Mouse (Mus musculus): ENCODE results near the gene Grin2b.

The Grin2b gene

DNA sequence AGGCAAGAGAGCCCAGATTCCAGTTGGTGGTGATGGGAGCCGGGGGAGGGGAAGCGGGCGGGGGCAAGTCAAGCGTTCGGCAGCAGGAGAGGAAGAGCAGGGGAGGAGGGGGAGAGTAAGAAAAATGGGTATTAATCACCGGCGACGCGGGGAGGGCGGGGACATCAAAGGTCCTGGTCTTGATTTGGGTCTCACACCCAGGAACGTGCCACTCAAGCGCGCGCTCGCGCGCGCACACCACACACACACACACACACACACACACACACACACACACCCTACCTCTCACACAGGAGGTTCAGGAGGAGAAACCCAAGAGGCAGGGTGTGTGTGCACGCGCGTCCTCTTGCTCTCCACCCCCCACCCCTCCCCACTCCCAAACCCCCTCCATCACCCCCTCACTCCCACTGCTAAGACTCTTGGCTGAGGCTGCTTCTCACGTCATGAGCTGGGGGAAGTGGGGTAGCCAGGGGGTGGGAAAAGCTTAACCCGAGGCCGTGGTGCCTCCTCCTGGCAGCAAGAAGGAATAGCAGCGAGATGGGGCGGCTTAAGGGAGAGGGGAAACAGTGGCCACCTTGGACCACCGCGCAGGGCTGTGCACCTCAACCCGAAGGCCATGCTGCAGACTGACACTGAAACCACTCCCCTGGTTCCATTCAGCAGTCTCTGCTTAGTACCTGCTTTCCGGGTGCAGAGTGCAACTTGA lies at the start of gene Grin2b:
Gene Grin2b, minus strand, starts transcription at position 321 of the 706 bp plus-strand sequence.
- in situ Hi-C loops (cut with MboI, MseI) = no loop called here

DNA sequence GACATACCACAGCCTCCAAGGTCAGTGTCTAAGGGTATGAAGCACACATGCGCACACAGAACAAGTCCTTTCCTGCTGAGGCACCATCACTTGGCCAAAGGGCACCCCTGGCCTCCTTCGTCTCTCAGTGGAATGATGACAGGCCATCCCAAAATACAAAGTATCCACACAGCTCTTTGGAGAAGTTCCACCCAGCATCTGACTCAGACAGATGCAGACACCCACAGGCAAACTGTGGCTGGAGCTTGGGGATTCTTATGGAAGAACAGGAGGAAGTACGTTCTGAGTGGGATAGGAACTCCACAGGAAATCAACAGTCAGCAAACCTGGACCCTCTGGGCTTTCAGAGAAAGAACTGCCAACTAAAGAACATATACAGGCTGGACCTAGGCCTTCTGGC lies 48.6 kb upstream of the Grin2b start:
- in situ Hi-C loops (cut with MboI, MseI) = no loop called here

DNA sequence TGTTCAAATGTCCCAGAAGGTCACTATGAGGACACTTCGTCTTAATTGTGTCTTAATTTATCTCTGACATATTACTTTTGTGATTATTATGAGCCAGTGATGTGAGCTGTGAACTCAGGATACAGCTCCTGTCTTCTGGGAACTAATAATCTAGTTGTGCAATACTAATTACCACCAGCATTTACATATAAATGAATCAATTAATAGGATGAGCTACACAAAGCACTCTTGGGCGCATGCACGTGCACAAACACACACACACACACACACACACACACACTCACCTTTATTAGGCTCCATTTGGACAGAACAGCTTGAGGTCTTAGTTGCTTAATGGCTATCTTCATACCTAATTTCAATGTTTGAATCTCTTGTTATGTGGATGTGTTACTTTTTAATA lies 37.1 kb upstream of the Grin2b start:
- in situ Hi-C loops (cut with MboI, MseI) = no loop called here

DNA sequence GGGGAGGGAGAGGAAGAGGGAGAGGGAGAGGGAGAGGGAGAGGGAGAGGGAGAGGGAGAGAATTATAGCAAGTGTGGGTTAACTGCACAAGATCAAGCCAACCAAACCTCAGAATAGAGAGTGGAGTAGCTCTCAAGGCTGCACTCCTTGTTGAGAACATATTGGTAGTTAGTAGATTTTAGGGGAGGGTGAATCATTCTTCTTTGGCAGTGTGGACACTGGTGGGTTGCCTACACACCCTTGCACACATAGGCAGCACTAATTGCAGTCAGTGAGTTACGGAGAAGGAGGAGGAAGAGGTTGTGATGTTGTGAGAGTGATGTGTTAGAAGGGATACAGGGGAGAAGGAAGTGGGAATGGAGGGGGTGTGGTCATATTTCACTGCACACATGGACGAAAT lies 26.5 kb upstream of the Grin2b start:
- in situ Hi-C loops (cut with MboI, MseI) = loop anchor here (10.0 kb wide), 1 partner anchor 685 kb away; no protein-coding TSS in a partner anchor

DNA sequence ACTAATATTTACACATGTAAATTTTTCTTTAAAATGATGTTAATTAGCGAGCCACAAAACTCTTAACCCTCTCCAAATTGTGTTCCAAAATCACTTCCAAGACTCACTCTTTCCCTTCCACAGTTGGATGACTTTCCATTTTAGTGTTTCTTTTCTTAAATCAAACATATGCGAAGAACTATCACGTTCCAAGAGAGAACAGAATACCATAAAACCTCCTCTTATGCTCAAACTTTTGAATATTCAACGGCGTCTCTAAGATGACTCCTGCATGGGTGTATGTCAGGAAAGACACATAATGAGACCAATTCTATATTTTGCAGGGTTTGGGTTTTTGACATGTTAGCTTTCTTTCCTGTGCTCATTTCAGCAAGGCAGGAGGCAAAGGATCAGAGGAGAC lies 21.3 kb upstream of the Grin2b start:
- in situ Hi-C loops (cut with MboI, MseI) = loop anchor here (10.0 kb wide), 1 partner anchor 690 kb away; no protein-coding TSS in a partner anchor

DNA sequence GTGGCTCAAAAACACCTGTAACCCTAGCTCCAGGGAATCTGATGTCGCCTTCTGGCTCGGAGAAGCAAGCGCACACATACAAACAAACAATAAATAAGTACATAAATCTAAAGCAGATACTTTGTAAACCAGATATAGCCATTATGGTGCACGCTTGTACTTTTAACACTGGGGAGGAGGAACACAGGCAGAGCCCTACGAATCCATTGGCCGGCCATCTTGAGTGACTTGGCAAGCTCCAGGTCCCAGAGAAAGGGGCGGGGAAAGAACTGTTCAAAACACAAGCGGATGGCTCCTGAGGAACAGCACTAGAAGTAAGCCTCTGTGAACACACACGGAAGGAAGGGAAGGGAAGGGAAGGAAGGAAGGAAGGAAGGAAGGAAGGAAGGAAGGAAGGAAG lies 4.8 kb upstream of the Grin2b start:
- in situ Hi-C loops (cut with MboI, MseI) = no loop called here

DNA sequence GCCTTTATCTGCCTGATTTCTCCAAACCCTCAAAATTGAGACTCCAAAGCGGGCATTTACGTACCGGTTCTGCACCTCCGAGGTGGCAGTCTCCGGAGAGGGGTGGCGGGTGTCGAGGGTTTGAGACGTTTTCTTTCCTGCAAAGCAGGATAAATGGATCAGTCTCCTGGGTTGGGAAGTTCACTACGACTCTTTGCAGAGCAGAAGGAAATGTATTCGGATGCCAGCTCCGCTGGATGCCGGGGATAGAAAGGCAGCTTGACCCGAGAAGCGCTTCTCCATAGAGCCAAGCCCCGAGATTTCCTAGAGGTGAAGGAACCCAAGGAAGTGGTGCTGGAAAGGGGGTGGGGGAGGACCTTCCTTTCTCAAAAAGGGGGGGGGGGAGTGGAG lies 515 bp downstream of the Grin2b start:
- in situ Hi-C loops (cut with MboI, MseI) = no loop called here

DNA sequence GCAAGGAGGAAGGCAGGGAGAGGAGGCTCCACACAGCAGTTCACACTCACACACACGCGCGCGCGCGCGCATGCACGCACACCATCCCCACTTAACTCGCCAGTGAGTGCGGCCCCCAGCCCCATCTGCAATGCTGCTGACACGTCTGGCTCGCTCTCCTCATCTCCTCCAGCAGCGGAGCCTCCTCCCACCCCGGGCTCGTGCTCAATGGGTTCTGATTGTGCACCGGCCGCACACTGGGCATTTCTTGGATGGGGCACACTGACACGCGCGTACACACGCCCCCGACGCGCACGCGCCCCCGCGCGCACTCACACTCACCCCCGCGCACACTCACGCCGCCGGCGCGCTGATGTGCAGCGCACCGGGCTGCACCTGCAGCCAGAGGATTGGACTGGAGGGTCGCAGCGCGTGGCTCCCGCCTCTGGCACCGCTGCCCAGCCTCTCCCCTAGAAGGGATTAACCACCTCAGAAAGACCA lies 1.1 kb downstream of the Grin2b start:
- in situ Hi-C loops (cut with MboI, MseI) = no loop called here

DNA sequence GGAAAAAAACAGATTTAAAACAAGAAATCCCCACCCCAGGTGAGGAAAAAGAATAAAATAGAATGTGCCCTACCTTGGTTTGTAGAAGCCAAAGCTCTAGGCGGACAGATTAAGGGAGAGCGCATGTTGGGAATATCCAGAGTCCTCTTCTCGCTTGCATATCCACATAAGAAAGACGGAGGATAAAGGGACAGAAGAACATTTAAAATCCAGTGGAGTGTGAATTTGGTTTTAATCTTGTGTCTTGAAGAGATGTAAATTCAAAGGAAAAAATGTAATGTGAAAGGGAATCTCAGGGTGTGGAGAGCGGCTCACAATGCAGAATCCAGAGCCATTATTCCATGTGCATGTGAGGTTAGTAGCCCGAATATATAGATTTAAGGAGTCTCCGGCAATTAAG lies 2.0 kb downstream of the Grin2b start:
- in situ Hi-C loops (cut with MboI, MseI) = no loop called here

DNA sequence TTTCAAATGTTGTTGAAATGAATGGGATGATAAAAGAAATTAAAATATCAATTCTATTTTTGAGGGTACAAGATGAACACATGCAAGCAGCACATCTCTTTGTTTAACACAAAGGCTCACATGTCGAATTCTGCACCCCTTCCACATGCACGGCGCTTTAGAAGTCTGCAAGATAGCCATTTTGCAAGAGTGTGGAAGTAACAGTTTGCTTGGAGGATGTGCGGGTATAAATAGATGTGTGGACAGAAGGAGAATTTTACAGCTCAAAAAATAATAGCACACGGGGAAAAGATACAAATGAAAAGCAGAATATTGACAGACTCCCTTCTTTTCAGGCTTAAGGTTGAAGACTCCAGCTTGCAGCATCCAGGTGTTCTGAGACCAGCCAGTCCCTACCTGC lies 2.9 kb downstream of the Grin2b start:
- in situ Hi-C loops (cut with MboI, MseI) = no loop called here

DNA sequence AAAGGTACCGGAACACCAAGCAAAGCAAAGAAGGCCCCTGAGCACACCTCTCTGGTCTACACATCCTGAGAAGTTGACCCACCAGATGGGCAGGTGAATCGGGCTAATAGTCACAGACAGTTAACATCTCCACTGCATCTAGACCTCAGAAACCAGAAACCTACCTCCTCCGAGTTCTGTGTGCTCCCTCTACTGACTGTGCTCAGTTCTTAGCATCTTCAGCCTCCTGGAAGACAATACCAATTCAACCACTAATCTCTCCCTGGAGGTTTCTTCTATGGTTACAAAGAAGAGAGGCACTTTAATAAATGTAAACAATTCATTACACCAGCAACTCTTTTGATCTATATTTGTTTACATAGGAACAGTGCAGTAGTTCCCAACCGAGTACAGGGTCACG lies 6.0 kb downstream of the Grin2b start:
- in situ Hi-C loops (cut with MboI, MseI) = no loop called here

DNA sequence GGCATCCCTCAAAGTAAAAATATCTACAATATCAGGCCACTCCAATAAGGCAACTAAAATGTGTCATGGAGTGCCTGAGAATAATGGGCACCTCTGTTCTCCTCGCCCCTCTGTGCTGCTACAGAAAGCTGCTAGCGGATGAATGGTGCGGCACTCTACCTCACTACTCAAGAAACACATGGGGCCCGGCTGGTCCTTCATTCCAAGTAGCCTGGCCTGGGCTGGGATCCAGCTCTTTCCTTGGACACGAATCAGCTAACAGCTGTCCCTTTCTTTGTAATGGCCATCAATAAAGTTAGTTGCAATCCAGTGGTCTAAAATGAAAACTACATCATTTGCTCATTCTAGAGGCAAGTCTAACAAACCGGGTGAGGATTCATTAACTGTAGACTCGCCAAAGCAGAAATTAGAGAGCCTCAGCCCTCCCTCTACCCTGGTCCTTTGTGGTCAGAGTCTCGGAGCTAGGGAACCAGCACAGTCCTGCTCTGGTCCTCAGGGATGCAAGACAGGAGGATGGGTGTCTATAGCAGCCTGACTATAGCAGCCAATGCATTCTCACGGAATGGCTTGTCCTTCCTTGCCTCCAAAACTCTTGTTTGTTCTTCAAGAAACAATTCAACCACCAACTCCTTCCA lies 7.8 kb downstream of the Grin2b start:
- in situ Hi-C loops (cut with MboI, MseI) = no loop called here

DNA sequence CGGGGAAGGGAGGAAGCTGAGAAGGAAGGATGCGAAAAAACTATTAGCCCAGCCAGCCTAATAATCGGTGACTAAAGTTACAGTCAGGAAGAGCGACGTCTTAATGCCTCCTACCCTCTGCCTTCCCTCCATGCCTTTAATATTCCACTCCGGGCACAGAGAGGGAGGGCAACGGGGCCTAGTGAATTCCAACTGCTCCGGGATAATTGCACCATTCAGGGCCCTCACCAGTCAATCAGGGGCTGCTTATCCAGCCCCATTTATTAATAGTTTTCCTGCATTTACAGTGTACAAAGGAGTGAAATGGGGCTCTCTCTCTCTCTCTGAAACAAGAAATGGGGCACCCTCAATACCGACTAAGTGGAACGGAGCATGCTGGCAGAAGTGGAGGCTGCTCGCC lies 11.2 kb downstream of the Grin2b start:
- in situ Hi-C loops (cut with MboI, MseI) = no loop called here

DNA sequence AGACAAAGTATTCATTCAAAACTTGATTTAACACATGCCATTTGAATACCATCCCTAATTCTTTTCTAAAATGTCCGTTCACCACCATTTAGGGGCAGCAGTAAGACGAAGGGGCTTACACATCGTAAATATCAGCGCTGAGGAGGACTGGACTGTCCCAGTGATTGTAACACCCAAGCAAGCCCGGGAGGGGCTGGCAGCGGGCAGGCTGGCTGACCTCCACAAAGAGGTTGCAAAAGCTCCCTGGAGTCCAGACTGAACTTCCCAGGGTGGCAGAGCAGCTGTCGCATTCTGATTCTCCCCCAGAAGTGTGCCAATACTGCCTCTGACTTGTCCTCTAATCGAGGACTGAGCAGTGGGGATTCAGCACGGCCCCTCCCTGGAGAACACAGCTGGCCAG lies 19.9 kb downstream of the Grin2b start:
- in situ Hi-C loops (cut with MboI, MseI) = no loop called here

DNA sequence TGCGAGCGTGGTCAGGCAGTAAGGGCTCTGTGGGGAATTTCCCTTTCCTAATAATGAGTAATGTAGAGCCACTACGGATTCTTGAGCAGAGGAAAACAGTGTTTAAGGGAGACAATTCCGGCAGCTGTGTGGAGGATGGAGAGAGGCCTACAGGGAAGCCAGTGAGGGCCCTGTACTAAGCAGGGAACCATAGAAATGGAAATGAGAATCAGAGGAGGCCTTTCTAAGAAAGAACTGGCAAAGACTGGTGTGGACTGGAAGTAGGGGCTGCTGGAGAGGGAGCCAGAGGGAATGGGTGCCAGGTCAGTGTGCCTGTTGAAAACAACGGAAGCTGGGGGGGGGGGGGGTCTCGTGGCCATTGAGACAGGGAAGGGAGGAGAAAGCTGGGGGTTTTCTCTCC lies 23.2 kb downstream of the Grin2b start:
- in situ Hi-C loops (cut with MboI, MseI) = no loop called here

DNA sequence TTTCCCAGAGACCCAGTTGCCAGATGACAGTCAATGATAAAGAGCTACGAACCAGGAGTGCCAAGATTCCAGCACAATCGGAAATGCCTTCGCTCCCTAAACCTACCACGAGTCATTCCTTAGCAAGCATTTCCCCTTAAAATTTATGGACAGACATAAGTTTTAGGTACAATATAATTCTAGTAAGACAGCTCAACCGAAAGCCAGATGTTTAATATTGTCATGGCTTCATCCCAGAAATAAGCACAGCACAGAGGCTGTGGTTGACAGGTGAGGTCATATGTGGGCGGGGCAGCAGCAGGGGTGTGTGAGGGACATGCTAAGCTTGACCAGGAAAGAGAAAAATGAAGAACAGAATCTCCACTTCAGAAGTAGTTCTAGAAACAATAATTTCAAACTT lies 33.3 kb downstream of the Grin2b start:
- in situ Hi-C loops (cut with MboI, MseI) = no loop called here

DNA sequence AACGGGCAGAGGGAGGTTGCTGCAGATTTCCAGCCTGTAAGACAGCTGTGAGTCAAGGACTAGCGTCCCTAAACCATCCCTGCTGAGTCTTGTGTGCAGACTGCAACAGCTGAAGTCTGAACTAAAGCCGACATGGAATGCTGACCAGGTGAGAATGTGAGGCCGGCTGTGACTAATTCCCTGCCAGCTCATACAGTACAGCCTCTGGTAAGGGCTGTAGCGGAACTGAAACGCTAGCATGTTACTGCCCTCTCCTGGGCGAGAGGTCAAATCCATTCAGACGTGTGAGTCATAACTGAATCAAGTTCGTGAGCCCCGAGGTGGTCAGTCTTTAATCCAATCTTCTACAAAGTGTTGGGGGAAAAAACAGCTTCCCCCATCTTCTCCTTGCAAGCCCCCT lies 42.9 kb downstream of the Grin2b start:
- in situ Hi-C loops (cut with MboI, MseI) = no loop called here

DNA sequence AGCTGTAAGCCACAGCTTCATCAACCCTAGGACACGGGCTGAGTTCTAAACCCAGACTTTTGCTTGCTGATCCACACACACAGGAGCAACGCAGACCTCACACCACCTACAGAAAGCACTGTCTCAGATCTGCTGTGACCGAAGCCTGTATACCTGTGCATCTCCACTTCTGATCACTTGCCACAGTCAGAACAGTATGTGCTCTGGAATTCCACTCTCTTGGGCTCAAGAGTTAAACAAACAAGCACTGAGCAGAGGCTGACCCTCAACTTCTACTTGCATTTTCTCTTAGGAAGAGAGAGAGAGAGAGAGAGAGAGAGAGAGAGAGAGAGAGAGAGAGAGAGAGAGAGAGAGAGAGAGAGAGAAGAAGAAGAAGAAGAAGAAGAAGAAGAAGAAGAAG lies 50.7 kb downstream of the Grin2b start:
- in situ Hi-C loops (cut with MboI, MseI) = no loop called here

DNA sequence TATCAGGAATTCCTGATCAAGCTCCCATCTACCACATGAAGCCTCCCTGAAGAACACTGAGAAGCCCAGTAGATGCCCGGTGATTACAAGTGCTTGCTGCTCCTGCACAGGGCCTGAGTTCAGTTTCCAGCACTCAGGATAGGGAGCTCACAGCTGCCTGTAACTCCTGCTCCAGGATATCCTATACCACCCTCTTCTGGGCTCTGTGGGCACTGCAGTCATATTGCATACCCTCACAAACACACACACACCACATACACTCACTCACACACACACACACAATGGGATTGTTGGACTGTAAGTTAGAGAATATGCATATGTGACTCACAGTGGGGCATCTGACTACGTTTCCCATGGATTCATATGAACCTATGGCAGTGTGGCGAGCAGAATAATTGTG lies 55.9 kb downstream of the Grin2b start:
- in situ Hi-C loops (cut with MboI, MseI) = no loop called here

DNA sequence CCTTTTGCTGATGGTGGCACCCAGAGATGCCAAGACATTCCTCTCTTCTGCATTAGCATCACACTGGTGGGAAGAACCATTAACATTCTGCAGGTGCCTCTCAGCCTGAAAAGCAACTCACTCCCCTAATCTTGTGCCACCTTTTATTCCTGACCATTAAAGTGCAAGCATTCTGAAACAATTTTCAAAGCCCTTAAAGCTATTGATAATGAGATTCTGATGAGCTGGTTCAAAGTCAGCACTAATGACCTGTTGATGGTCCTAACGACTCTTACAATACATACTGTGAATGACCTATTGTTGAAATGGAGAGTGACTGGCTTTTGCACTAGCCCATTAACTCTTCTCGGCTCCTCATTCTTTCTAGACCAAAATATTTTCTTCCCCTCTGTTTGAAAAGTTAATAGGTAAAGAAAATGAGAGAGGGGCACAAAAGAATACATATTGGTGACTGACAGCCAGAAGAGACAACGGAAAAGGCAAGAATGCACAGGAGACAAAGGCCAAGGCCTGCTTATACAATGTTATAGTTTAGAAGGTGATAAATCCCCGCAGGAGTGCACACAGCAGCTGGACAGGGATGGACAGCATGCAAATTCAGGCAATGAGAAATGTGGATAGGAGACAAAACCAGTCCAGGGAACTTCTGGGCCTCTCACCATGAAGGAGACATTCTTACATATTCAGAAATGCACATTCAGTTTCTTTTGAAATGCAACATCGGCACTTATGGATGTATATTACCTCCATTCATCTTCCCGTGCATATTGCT lies 59.5 kb downstream of the Grin2b start:
- in situ Hi-C loops (cut with MboI, MseI) = no loop called here

DNA sequence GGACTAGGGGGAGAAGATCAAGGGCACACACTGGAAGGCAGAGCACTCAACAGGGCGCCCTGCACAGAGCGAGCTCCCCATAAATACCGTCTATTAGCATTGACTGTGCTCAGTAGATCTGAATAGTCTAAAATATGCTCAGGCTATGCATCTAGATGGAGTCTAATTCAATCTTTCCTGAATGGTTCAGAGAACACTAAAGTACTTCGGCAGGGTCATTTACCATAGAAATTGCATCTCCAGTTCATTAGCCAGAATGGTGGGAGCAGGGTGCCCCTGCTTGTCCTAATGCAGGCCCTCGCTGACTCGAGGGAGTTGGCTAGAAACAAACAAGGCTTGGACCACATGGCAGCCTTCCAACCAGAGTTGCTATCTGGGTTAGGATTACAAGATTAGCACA lies 64.1 kb downstream of the Grin2b start:
- in situ Hi-C loops (cut with MboI, MseI) = no loop called here

DNA sequence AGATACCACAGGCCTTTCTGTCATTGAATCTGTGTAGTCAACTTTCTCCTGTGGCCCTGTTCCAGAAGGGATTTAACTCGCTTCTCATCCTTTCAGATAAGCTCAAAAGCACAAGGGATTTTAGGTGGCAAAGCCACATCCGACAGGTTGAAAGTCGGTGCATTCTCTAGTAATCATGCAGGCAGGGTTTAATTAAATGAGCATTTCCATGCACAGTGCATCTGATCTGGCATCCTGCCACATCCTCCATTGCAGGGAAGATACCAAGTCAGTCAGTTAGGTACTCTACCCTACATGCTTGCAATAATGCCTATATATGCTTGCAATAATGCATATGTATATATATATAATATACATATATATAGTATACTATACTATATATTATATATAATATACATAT lies 64.8 kb downstream of the Grin2b start:
- in situ Hi-C loops (cut with MboI, MseI) = no loop called here

DNA sequence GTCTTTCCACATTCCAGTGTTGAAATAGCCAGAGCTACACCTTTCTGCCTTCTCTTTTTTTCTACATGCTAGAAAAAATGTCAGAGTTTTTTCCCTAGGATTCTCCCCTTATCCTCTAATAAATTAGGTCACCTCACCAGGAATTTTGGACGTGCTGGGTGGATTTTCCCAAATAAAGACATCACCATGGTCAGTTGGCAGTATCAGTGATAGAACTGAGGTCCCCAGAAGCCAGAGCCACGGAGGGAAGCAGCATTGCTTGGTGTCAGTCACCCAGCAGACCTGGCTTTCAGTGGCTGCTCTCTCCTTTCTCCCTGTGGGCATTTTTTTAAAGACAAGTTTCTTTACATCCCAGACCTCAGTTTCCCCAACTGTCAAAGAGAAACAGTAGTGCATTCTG lies 68.1 kb downstream of the Grin2b start:
- in situ Hi-C loops (cut with MboI, MseI) = no loop called here
